Mouse (Mus musculus) thymus, postnatal 10 days (tissue): ENCODE results near the gene Cenpo.
"Not testable (repeated sequence)": the region's sequence is repeated elsewhere in the genome, so short reads cannot be mapped to it uniquely, and the experiment has no call there.

Experiments
- DNase-seq, 2 experiments: peaks; one replicate each; pipeline ENCODE4 v3.0.0; 2021; ENCODE audit warnings: low spot score in 2 of 2

Gene Cenpo

GRCm38 (mm10) chr12:4233572-4234508, at the start of gene Cenpo, which contains the start of gene Ptrhd1:
Cenpo (minus strand) TSS chr12:4234294.
Ptrhd1 (plus strand) TSS chr12:4234027.
- peak; percentile 92 to 93 for DNase-seq

- no peak for DNase-seq
Observed at GRCm38 (mm10) chr12:4279878-4280277, 45.8 kb upstream of the Cenpo start.

GRCm38 (mm10) chr12:4278978-4279755, 45.1 kb upstream of the Cenpo start:
- no peak for DNase-seq

DNA sequence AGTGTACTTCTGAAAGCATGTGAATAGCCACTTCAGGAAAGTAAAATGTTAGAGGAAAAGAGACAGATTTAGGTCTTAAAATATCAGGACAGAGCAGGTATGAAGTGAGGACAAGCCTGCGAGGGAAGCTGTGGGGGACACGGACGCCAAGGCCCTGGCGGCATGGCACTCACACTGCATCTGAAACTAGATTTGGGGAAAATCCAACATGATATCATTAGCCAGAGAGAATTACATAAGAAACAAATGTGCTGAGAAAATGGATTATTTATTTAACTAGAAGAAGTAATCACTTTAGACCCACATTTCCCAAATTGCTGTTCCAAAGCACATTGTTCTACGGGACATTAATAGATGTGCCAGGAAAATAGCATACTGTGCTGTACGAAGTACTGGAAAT, 37.0 kb upstream of the Cenpo start:
- DNase-seq: no peak

DNA sequence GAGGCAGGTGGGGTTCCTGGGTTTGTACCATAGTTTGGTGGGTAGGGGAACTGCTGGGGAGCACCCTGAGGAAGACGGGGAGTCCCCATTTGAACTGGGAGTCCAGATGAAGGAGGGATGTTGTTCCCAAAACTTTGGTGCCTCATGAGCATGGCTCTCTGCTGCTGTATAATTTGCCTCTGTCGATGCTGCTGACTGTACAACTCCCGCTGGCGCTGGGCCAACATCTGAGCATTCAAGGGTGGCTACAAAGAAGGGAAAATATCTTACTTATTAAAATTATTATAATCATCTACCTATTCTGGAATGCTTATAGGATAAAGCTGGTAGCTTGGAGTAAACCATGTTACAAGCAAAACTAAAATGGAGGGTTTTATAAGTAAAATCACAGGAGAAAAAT, 33.7 kb upstream of the Cenpo start:
- DNase-seq: no peak

DNA sequence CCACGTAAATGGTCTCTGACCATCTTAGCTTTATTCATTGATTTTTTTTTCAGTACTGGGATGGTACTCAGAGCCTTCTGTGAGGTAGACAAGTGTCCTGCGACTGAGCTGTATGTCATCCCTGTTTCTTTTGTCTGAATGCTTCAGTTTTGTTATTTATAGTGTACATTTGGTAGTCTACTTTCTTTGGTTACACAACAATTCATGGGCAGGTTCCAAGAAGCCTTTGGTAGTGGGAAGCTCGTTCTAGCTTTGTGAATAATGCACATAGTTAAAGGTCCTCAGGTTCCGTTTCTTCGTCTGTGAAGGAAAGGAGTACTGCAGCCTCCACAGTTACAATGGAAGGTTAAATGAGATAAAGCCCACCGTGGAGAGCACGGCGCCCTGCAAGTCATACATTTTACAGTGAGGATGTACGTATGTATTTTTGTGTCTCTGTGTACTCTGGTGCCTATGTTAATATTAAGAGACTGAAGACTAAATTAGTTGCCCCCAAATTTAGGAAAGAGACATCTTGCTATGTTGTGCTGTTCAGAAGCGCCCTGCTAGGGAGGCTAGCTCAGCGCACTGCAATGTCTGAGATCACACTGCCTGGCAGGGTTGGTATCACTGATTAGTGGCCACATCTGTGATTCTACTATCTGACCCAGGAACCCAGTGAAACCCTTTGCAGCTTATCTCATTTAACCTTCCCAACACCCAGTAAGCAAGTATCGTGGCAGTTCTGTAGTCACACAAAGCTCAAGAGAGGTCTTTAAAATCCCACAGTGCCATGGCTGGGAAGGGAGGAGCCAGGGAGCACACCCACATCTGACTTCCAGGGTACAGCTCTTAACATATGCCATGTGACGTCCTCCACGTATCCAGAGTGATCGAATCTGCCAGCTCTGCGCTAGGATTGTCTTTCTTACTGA, 18.9 kb upstream of the Cenpo start:
- DNase-seq: no peak

DNA sequence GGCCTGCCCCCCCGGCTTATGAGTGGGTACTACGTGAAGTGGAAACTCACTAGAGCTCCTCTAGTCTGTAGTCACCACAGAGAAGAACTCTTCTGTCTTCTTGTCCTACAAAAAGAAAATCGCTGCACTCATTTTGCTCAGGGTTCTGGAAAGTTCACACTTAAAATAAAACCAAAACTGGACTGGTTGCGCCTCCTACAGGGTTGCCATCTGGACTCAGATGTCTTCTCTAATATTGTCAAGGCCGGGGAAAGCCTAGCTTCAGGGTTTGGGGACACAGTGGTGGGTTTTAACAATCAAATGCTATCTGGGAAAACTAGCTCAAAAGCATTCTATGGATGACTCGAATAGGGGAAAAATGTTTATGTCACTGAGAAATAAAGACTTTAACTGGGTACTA, 15.7 kb upstream of the Cenpo start:
- no peak for DNase-seq

GRCm38 (mm10) chr12:4245742-4246141, 11.6 kb upstream of the Cenpo start:
- no peak for DNase-seq

GRCm38 (mm10) chr12:4243805-4244204, 9.7 kb upstream of the Cenpo start:
- DNase-seq: no peak

GRCm38 (mm10) chr12:4240281-4240680, 6.2 kb upstream of the Cenpo start:
- not testable (repeated sequence) for DNase-seq

GRCm38 (mm10) chr12:4237481-4237880, 3.4 kb upstream of the Cenpo start:
- no peak for DNase-seq

GRCm38 (mm10) chr12:4232777-4233176, 1.3 kb downstream of the Cenpo start:
- DNase-seq: no peak

- DNase-seq: no peak
Observed at GRCm38 (mm10) chr12:4230156-4230555, 3.9 kb downstream of the Cenpo start.

GRCm38 (mm10) chr12:4212908-4213307, 21.2 kb downstream of the Cenpo start:
- DNase-seq: no peak

- no peak for DNase-seq
Observed at GRCm38 (mm10) chr12:4211174-4211573, 22.9 kb downstream of the Cenpo start.

DNA sequence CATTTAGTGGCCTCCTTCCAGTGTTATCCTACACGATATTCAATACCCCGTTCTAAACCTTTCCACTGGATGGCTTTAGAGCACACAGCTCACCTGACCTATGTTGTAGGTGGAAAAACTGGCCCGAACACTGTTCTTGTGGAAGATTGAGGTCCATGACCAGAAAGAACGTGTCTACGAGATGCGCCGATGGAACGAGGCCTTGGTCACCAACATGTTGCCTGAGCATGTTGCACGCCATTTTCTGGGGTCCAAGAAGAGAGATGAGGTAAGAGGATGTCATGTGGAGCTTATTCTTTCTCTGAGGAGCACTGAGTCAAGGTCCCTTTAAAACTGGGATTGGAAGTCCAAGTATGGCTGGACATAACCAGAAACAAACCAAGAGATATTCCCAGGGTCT, 24.9 kb downstream of the Cenpo start:
- no peak for DNase-seq

DNA sequence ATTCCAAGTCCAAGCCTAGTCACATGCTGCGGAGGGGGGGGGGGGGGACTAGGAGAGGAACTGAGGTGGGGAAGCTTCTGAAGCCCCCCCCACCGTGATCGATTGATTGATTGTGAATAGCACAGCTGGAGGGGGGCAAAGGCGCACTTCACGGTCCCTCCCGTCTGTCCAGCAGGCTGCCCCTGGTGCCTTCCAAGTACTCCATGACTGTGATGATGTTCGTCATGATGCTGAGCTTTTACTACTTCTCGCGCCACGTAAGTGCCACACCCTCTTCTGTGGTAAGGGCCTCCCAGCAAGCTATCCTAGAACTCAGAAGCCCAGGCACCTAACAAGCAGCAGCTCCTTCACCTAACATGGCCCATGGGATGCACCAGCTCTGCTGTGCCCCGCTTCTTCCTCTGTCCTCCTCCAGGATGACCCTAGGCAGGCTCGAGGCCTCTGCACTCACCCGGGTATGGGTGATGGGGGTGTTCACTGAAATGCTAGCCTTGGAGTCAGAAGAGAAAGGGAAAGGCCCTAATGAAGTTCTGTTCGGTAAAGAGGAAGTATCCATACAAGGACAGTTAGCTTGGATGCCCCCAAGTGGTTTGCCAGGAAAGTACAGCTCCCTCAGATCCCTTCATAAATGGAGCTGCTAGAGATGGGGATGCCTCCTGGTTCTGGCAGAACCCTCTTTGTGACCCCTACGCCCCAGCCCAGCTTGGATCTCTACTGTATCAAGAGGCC, 25.5 kb downstream of the Cenpo start:
- DNase-seq: peak in 1 of 2 experiments; percentile 39

- no peak for DNase-seq
Observed at GRCm38 (mm10) chr12:4206106-4206505, 28.0 kb downstream of the Cenpo start.

GRCm38 (mm10) chr12:4202206-4202605, 31.9 kb downstream of the Cenpo start:
- no peak for DNase-seq

DNA sequence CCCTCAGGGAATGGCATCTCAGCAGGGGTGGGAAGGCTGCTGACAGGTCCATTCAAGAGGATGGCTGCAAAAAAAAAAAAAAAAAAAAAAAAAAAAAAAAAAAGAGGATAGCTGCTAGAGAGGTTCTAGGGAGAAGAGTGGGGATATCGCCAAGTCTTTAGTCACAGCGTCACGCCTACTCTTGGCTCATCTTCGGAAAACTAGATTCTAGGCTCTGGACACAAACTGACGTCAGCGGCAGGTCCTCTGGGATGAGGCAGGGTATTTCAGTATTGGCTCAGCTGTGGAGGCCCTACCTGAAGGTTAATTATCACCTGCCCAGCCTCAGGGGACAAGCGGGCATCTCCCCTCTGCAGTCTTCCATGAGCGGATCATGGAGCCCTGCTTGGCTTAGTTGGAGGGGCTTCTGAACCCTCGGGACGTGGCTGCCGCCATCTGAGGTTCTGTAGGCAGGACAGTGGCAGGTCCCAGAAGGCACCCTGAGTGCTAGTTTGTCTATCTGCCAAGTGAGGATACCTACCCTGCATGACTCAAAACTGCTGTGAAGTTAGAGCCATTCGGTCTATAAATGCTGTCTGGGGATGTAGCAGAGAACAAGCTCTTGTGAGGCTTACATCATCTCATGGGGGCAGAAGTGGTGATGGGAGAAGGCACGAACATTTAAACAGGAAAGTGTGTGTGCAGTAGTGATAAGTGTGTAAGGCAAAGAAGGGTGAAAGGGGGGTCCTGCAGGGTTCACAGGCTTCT, 32.5 kb downstream of the Cenpo start:
- no peak for DNase-seq
